Mouse (Mus musculus): ENCODE measurements around the gene Fabp3.

Gene Fabp3

DNA sequence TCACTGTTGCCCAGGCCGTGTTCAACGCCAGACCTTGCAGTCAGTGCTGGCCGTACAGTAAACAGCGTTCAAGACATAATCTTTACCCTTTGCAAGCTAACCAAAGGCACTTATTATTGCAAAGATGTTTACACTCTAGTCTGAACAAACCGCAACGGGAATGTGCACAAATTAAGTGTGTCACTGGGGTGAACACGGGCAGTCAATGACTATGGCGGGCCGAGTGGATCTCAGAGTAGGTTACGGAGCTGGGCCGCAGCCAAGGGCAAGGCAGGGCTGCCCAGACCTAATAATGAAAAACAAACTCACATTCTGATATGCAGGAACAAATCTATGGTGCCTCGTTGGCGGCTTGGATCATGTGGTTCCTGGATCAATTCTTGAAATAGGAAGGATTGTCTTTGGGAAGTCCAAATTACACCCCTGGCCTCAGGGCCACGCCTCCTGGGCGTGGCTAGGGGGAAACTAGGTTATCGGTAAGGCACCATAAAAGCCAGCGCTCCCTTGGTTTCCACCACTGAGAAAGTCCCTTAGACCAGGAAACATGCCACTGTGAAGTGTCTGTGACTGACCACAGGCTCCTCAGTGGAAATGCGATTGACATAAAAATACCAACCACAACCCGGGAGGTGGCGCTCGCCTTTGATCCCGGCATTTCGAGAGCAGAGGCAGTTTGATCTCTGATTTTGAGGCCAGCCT is 13.2 kb upstream of the Fabp3 start:
- DNase-seq = peak in 1 of 2 experiments; percentile 45

DNA sequence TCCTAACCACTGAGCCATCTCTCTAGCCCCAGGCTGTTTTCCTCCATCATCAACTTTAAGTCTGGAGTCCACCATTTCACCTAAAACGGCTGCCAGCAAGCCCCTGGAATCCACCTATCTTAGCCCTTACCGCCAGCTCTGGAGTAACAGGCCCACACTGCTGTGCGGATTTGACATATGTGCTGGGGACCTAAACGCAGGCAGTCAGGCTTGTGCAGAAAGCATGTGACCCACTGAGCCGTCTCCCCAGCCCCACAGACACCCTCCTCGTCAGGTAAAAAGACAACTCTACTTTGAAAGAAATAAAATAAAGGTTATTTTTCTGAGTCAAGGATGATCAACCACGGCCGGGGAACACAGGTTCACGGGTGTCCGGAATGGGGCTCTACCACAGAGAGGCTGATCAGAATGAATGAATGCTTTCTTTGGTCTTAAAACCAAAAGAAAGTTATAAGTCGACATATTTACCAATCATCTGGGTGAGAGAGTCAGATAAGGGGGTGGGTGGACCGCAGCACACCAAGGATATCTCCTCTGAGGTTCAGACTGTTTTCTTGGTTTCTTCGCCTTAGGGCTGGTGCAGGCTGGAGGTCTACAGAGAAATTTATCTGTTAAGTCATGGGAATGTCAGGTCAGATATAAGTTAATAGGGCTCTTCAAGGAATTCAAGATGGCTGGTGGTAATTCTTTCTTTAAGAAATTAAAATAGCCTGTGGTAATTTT is 12.0 kb upstream of the Fabp3 start:
- no peak for DNase-seq

- DNase-seq = peak; percentile 40 to 51
Observed at GRCm38 (mm10) chr4:130297123-130297529, 11.3 kb upstream of the Fabp3 start.

DNA sequence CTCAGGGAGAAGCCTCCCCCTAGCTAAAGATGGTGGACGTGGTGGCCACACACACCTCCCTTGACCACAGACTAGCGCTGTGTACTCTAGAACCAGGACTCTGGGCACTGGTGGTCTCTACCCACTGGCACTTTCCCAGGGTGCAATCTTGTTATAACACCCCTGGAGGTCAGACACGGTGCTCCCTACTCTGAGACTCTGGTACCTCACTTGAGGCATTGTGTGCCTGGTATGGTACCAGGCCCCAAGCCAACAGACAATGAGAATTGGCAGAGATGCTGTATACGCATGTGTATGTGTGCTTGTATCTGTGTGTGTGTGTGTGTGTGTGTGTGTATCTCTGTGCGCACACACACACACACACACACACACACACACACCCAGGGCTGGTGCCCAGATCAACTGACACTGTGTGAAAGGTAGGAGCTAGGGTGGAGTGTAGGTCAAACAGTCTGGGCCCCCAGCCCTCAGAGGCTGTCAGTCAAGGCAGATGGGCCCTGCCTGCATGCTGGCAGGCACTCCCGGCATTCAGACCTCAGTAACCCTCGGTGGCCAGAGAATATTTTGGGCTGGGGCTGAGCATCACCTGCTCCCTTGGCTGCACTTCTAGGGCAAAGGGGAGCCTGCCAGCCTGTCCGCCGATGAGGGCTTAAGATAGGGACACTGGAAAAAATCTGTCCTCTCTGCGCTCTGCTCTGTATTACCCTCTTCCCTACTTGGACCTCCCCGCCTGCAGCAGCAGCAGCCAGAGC is 9.3 kb upstream of the Fabp3 start:
- peak; percentile 79 to 83 for DNase-seq

- no peak for DNase-seq
Observed at GRCm38 (mm10) chr4:130299629-130300018, 8.8 kb upstream of the Fabp3 start.

DNA sequence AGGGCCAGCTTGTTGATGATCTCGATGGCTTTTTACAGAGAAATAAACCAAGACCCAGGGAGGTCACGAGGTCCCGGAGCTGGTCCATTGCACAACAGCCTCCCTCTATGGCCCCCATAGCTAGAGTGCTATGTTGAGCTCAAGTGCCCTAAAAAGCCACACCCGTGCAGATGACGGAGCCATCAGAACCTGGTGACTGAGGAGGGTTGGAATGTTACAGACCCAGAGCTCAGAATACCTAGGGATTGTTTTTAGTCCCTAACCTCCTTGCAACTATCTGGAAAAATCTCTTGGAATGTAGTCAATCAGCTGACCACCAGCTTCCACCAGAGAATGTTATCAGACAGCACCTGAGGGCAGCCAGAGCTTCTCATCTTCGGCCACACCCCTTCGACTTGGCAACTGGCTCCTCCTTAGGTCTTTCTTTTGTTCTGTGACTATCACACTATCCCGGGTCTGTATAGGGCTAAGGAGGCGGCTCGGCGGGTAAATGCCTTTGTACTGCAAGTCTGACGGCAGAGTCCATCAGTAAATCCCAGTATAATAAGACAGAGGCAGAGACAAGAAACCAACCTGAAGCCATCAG is 6.0 kb upstream of the Fabp3 start:
- DNase-seq = no peak

GRCm38 (mm10) chr4:130304746-130305145 is 3.6 kb upstream of the Fabp3 start:
- no peak for DNase-seq

DNA sequence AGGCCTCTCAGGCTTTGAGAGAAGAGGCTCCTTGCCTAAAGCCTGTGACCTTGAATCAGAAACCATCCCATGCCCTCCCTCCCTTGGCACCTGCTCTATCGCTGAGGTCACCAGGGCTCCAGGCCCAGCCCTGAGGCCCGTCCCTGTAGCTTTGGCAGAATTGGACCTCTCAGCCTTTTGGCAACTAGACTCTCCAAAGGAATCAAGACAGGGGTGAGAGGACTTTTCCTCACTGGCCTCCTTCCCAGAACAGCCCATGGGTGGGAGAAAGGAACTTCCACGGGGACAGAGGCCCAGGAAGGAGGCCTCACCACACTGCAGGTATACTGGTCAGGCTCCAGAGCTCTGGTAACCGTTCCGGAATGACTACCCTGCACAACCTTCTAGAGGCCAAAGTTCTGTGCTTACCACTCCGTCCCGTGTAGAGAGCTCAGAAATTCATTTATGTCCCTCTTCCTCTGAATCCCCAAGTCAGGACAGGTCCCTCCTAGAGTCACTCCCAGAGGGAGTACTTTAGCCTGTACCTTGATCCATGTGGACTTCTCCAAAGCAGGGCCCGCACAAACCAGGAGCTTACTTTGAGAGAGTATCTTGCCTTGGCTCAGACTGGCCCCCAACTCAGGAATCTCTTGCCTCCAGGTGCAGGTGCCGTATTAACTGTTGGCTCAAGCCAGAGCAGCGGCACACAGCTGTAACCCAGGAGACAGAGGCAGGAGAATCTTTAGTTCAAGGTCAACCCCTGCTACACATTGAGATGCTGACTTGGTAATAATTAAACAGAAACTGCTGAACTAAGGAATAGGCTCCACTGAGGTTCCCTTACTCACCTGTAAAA is 1.4 kb upstream of the Fabp3 start:
- DNase-seq = peak; percentile 51 to 52

DNA sequence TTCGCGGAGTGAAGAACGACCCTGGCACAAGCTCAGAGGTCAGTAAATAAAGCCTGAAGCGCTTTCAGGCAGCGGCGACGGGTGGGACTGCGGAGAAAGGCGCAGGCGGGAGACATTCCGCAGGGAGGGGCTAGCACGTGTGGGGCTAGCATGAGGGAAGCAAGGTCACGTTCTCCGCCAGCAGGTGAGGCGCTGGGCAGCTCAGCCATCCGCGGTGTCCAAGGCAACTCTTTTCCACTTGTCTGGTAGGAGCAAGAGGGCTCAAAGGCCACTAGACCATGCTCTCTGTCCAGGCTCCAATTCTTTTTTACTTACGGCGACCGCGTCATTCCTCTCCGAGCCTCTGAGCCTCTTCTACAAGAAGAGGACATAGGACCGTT is 554 bp upstream of the Fabp3 start:
- peak; percentile 69 to 80 for DNase-seq

- peak; percentile 46 to 57 for DNase-seq
Observed at GRCm38 (mm10) chr4:130309254-130309653, 859 bp downstream of the Fabp3 start.

- DNase-seq = no peak
Observed at GRCm38 (mm10) chr4:130312526-130312925, 4.1 kb downstream of the Fabp3 start.

DNA sequence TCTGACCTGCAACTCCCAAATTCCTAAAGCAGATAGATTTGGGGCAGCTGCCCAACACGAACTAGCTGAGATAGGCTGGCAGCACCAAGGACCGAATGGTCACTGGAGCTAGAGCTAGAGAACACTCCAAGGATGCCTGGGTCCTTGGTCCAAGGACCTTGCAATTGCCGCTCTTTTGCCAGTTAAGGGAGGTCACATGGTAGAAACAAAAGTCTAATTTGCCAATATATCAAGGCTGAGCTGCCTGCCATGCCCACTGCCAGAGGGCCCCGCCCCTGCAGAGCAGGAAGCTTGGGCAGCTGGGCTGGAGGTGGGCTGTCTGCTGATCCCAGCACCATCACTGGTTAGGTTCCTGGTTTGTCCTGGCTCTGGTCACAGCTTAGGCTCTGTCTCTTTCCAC is 5.2 kb downstream of the Fabp3 start:
- no peak for DNase-seq

DNA sequence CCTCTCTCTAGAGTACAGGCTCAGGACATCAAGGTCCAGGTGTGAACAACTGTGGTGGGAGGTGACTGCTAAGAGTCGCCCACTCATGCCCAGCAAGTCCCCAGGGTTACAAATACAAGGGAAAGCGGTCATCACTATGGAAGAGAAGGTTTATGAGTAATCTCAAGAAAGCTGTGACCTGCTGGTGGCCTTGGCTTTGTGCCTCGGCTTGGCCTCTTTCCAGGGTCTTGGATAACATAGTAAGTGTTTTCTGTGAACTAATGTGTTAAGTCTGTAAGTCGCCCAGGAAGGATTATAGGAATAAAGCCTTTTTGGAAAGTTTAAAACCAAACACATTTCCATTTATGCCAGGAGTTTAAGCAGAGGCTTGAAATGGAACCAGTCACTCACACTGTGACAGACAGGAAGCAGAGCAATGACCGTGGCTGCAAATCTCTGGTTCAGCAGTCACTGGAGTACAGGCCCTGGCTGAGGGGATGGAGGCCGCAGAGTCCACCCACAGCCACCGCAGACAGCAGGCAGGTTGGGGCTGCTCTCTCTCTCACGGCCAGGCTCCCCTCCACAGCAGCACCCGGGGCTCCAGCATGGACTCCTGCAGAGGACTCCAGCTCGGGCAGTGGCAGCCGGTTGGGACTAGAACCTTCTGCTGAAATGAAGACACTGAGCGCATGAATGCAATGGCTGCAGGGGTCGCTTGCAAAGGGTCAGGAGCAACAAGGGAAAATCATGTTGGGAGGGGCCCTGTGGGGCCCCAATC is 7.6 kb downstream of the Fabp3 start:
- peak; percentile 53 to 76 for DNase-seq

DNA sequence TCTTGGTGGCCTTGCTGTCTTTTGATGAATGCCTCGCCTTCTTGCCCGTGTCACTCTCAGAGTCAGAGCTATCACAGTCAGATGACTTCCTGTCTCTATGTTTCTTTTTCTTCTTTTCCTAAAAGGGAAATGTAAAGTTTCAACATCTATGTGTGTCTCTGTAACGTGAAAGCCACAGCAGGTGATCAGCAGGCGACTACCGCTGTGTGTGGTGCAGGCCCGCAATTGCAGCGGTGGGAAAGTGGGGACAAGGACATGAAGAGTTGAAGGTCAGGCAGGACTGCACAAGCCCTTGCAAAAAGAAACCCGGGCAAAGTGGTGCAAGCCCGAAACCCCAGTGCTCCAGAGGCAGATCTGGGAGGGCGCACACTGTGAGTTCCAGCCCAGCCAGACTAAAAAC is 8.3 kb downstream of the Fabp3 start:
- DNase-seq = no peak

- DNase-seq = no peak
Observed at GRCm38 (mm10) chr4:130318122-130318521, 9.7 kb downstream of the Fabp3 start.

- no peak for DNase-seq
Observed at GRCm38 (mm10) chr4:130319564-130319963, 11.2 kb downstream of the Fabp3 start.

DNA sequence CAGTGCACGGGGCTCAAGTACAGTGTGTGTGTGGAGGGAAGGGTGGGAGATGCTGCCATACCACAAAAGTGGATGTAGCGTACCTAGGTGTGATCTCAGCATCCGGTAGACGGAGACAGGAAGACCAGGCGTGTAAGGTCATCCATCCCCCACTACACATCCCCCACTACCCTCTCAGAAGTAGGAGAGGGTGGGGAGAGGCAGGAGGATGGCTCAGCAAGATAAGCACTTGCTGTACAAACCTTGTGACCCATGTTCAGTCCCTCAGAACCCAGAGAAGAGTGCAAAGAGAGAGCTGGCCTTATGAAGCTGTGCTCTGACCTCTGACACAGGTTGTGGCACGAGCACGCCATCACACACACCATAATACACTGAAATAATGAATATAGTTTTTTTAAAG is 13.2 kb downstream of the Fabp3 start:
- DNase-seq = no peak

- no peak for DNase-seq
Observed at GRCm38 (mm10) chr4:130322567-130322966, 14.2 kb downstream of the Fabp3 start.

- DNase-seq = no peak
Observed at GRCm38 (mm10) chr4:130323165-130323564, 14.8 kb downstream of the Fabp3 start.

DNA sequence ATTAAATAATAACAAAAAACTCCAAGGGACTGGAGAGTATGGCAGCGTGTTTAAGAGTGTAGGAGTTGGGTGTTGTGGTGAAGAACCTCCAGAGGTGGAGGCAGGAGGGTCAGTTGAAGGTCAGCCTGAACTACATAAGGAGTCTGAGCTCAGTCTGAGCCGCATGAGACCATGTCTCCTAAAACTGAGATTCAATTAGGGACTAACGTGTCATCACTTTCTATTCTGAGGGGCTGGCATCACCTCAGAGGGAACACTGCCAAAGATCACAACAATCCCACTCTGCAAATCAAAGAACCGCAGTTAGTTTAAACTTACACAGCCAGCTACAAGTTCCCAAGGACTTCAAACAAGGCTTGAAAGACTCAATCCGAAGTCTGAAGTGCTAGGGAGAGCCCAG is 15.2 kb downstream of the Fabp3 start:
- no peak for DNase-seq

- no peak for DNase-seq
Observed at GRCm38 (mm10) chr4:130325446-130325845, 17.1 kb downstream of the Fabp3 start.

DNA sequence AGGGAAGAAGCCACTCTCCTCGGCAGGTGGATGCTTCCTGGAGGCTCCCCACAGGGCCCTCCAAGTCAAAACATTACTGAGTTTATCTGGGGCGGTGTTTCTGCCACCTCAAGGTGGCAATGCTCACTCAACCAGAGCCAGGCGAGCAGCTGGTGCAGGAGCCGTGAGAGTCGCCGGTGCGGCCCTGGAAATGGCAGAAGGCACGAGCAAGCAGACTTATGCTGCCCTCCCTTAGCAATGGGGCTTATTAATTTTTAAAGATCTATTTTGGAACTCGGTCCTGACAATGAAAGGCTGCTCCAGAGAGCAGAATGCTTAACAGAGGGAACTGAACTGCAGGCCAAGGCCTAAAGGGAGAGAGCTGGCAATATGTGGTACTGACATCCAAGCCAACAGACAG is 19.0 kb downstream of the Fabp3 start:
- DNase-seq = peak; percentile 81

All from cerebellum, postnatal 25 days (tissue).